Mouse (Mus musculus) adrenal gland (tissue): ENCODE measurements around the gene Med8.

Experiments used
- intact Hi-C: fragments of 180-260 bp; cut with DNase I; formaldehyde crosslinking; loops from one replicate; pipeline ENCODE4 v1.15.1; 2025

Gene Med8

GRCm38 (mm10) chr4:118464956-118465355 is 55.8 kb downstream of the Med8 start:
- intact Hi-C loops, result no loop called here
